Mouse (Mus musculus): ENCODE results near the gene Agap1.

- no peak for TF ChIP-seq POLR2A (IDR thresholded peaks at IDR 0.05; ENCODE audit: insufficient read depth, low read depth, low read length)
- TF ChIP-seq CTCF (IDR thresholded peaks at IDR 0.05; ENCODE audit: insufficient read depth, low read depth, low read length) = no peak
Measured at GRCm38 (mm10) chr1:89667387-89667786, 212.8 kb downstream of the Agap1 start.
